Mouse (Mus musculus): Measurements from ENCODE around the gene Arhgap22. TPM values are rescaled to one million over a fixed set of nuclear protein-coding genes. Genes with fewer than 3 reads are reported as not detected.

The Arhgap22 gene
- polyA plus RNA-seq, 1 experiment from 2014 or later = 2.6 TPM

DNA sequence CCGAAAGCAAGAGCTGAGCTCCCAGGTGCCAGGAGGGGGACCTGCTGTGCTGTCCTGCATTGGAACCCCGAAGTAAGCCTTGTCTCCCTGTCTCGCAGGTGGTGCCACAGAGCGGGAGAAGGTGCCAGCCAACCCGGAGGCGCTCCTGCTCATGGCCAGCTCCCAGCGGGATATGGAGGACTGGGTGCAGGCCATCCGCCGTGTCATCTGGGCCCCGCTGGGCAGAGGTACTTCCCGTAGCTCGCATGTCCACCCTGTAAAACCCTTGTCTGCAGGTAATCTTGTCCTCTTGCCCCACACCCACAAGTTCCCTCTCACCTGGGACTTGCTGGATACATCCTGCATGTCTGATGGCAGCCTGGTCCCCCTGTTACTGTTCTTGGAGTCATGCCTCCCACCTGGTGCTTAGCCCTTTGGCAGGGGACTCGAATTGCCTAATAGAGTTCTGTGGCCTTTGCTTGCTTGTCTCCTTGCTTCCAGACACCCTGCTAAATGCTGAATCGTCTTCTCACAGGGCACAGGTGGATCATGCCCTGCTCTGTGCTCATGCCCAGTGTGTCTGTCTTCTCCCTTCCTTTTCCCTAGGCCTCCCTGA, 129.4 kb downstream of the Arhgap22 start:
- no peaks in the 10 kb centered on the region for H3K4me1 ChIP-seq (ENCODE audit: control insufficient read depth, insufficient read depth, low read length)
- H3K9me3 ChIP-seq (replicated peaks; ENCODE audit: control insufficient read depth, low read length) = no peaks in the 10 kb centered on the region
- DNase-seq (ENCODE audit: low spot score) (no peak), ATAC-seq (replicated peaks; ENCODE audit: insufficient number of reproducible peaks, low FRiP score, low TSS enrichment, low read depth) (no peak)
- no peak overlapping the region for H3K9ac ChIP-seq (replicated peaks; ENCODE audit: low read length)
- no peak overlapping the region for H3K27ac ChIP-seq (replicated peaks; ENCODE audit: low read depth, low read length)
- H3K4me2 ChIP-seq (ENCODE audit: low read depth, low read length) = no peak overlapping the region
- 84% methylated on average over 14 of the region's 14 CpGs for WGBS
- no peaks in the 10 kb centered on the region for H3K27me3 ChIP-seq (ENCODE audit: control insufficient read depth, insufficient read depth, low read length)
- H3K36me3 ChIP-seq (replicated peaks; ENCODE audit: control insufficient read depth, insufficient read depth, low read depth, low read length) = no peaks in the 10 kb centered on the region
- H3K4me3 ChIP-seq (ENCODE audit: low read depth, low read length) = no peak overlapping the region

DNA sequence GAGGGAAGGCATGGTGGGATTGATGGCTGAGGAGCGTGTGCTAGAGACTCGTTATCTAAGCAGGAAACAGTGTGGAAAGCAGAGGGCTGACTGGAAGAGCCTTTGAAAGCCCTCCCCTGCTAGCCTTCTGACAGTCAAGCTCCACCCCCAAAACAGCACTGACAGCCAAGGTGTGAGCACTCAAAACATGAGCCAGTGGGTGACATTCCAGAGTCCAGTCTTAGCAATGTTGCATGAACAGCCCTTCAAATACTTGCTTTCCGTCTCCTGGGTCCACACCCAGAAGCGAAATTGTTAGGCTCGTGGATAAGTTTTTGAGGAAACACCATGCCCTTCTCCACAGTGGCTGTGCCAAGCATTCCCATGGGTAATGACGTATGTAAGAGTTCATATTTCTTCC, 132.7 kb downstream of the Arhgap22 start:
- Histone ChIP-seq H3K9ac (replicated peaks; ENCODE audit: low read length) (no peak overlapping the region), H3K36me3 (replicated peaks; ENCODE audit: control insufficient read depth, insufficient read depth, low read depth, low read length) (no peaks in the 10 kb centered on the region), H3K4me3 (ENCODE audit: low read depth, low read length) (no peak overlapping the region), H3K9me3 (replicated peaks; ENCODE audit: control insufficient read depth, low read length) (no peaks in the 10 kb centered on the region), H3K27me3 (ENCODE audit: control insufficient read depth, insufficient read depth, low read length) (peaks cover 17% of the 10 kb centered on the region), H3K4me1 (ENCODE audit: control insufficient read depth, insufficient read depth, low read length) (peaks cover 4% of the 10 kb centered on the region), H3K4me2 (ENCODE audit: low read depth, low read length) (no peak overlapping the region), H3K27ac (replicated peaks; ENCODE audit: low read depth, low read length) (no peak overlapping the region)
- DNase-seq (ENCODE audit: low spot score) (no peak), ATAC-seq (replicated peaks; ENCODE audit: insufficient number of reproducible peaks, low FRiP score, low TSS enrichment, low read depth) (no peak)
- 76% methylated on average over 6 of the region's 6 CpGs for WGBS

DNA sequence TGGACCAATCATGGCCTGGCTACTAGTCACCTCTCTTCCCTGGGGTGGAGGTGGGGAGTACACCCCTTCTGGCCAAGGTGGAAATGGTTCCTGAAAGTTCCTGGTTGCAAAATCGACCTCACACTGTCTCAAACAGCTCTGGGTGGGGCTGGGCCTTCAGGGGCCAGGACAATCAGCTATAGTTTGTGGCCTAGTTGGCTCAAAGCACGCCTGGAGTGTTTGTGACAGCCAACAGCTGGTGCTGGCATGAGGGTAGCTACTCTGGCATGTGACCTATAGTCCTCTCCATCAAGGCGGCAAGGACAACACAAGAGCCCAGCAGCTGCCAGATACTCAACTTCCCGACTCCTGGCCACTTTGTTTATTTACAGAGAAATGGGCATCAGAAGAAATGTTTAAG, 133.9 kb downstream of the Arhgap22 start:
- Histone ChIP-seq H3K27me3 (ENCODE audit: control insufficient read depth, insufficient read depth, low read length) (peaks cover 27% of the 10 kb centered on the region), H3K4me2 (ENCODE audit: low read depth, low read length) (no peak overlapping the region), H3K27ac (replicated peaks; ENCODE audit: low read depth, low read length) (no peak overlapping the region), H3K36me3 (replicated peaks; ENCODE audit: control insufficient read depth, insufficient read depth, low read depth, low read length) (no peaks in the 10 kb centered on the region), H3K4me3 (ENCODE audit: low read depth, low read length) (no peak overlapping the region), H3K4me1 (ENCODE audit: control insufficient read depth, insufficient read depth, low read length) (peaks cover 4% of the 10 kb centered on the region), H3K9me3 (replicated peaks; ENCODE audit: control insufficient read depth, low read length) (no peaks in the 10 kb centered on the region), H3K9ac (replicated peaks; ENCODE audit: low read length) (no peak overlapping the region)
- DNase-seq (ENCODE audit: low spot score) = no peak
- WGBS = 63% methylated on average over 4 of the region's 4 CpGs
- ATAC-seq (replicated peaks; ENCODE audit: insufficient number of reproducible peaks, low FRiP score, low TSS enrichment, low read depth) = no peak

DNA sequence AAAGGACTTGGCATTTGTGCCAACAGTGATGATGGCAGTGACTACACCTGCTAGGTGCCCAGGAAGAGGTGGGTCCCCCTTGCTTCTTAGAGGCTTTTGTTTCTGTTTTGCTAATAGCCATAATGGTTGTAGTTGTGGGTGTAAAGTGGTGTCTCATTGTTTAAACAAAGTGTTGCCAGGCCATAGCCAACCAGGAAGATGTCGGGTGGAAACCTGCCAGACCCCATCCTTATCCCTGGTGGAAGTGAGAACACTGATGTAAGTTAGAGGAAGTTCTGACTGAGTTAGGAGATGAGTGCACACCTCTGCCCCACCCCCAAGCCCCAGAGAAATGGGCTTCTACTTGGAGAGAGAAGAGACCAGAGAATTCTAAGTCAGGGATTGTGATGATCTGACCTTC, 134.3 kb downstream of the Arhgap22 start:
- ATAC-seq (replicated peaks; ENCODE audit: insufficient number of reproducible peaks, low FRiP score, low TSS enrichment, low read depth) = no peak
- Histone ChIP-seq H3K4me2 (ENCODE audit: low read depth, low read length) (no peak overlapping the region), H3K4me1 (ENCODE audit: control insufficient read depth, insufficient read depth, low read length) (peaks cover 4% of the 10 kb centered on the region), H3K9ac (replicated peaks; ENCODE audit: low read length) (no peak overlapping the region), H3K27ac (replicated peaks; ENCODE audit: low read depth, low read length) (no peak overlapping the region), H3K27me3 (ENCODE audit: control insufficient read depth, insufficient read depth, low read length) (peaks cover 27% of the 10 kb centered on the region), H3K9me3 (replicated peaks; ENCODE audit: control insufficient read depth, low read length) (no peaks in the 10 kb centered on the region), H3K4me3 (ENCODE audit: low read depth, low read length) (no peak overlapping the region), H3K36me3 (replicated peaks; ENCODE audit: control insufficient read depth, insufficient read depth, low read depth, low read length) (no peaks in the 10 kb centered on the region)
- WGBS = 84% methylated on average over 1 of the region's 1 CpGs
- DNase-seq (ENCODE audit: low spot score) = no peak

DNA sequence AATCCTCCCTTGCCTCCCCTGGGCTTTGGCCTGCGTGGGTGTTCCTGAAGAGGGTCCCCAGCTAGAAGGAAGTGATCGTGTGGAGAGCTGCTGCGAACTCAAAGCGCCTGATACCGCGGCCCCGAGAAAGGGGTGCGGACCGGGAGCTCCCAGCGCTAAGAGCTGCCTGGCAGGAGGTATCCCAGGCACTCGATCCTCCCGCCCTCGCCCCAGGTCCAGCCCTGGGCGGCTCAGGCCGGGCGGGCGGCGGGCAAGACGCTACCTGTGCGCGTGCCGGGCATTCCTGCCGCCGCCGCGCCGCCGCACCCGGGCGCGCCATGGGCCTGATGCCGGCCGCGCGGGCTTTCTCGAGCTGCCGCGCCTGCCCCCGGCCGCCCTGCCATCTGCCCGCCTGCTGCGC, 137.2 kb downstream of the Arhgap22 start:
- Histone ChIP-seq H3K27ac (replicated peaks; ENCODE audit: low read depth, low read length) (no peak overlapping the region), H3K9me3 (replicated peaks; ENCODE audit: control insufficient read depth, low read length) (no peaks in the 10 kb centered on the region), H3K4me2 (ENCODE audit: low read depth, low read length) (peak overlapping the region; percentile 94), H3K9ac (replicated peaks; ENCODE audit: low read length) (peak overlapping the region; percentile 55), H3K36me3 (replicated peaks; ENCODE audit: control insufficient read depth, insufficient read depth, low read depth, low read length) (no peaks in the 10 kb centered on the region), H3K4me3 (ENCODE audit: low read depth, low read length) (peak overlapping the region; percentile 43), H3K27me3 (ENCODE audit: control insufficient read depth, insufficient read depth, low read length) (peaks cover 27% of the 10 kb centered on the region), H3K4me1 (ENCODE audit: control insufficient read depth, insufficient read depth, low read length) (peaks cover 4% of the 10 kb centered on the region)
- ATAC-seq (replicated peaks; ENCODE audit: insufficient number of reproducible peaks, low FRiP score, low TSS enrichment, low read depth) (no peak), DNase-seq (ENCODE audit: low spot score) (peak; percentile 50)
- WGBS = under 1% methylated on average over 39 of the region's 42 CpGs

DNA sequence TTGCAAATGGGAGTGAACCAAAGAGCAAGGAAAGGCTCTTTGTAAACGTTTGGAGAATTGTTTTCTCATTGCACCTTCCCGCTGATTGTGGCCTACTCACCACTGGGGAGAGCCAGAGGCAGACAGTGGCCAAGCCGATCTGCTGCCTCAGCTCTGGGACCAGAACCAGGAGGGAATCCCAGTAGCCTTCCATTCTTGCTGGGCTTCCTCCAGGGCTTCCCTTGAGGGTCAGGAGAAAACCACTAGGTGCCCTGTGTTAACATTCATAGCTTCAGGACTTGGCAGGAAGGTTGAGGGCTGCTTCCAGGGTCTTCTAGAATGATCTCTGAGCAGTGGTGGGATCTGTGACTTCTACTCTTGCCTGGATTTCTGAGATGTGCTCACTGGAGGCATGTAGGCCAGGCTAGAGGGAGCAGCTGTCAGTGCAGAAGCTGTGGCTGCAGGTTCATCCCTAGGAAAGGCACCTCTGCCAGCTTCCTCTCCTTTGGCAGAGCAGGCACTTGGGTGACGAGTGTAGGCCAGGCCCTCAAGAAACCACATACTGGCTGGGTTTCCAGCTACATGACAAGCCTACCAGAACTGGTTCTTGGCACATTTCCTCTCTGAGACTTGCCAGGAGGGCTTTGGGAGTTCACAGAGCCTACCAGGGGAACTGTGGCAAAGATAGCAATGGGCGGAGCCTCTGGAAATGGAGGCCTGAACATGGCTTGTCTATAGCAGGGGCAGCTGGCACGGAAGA, 138.3 kb downstream of the Arhgap22 start:
- H3K4me2 ChIP-seq (ENCODE audit: low read depth, low read length) = no peak overlapping the region
- no peak overlapping the region for H3K9ac ChIP-seq (replicated peaks; ENCODE audit: low read length)
- WGBS = 76% methylated on average over 6 of the region's 6 CpGs
- DNase-seq (ENCODE audit: low spot score) (no peak), ATAC-seq (replicated peaks; ENCODE audit: insufficient number of reproducible peaks, low FRiP score, low TSS enrichment, low read depth) (no peak)
- H3K9me3 ChIP-seq (replicated peaks; ENCODE audit: control insufficient read depth, low read length) = no peaks in the 10 kb centered on the region
- H3K4me1 ChIP-seq (ENCODE audit: control insufficient read depth, insufficient read depth, low read length) = peaks cover 4% of the 10 kb centered on the region
- no peak overlapping the region for H3K4me3 ChIP-seq (ENCODE audit: low read depth, low read length)
- no peaks in the 10 kb centered on the region for H3K36me3 ChIP-seq (replicated peaks; ENCODE audit: control insufficient read depth, insufficient read depth, low read depth, low read length)
- H3K27me3 ChIP-seq (ENCODE audit: control insufficient read depth, insufficient read depth, low read length) = peaks cover 27% of the 10 kb centered on the region
- no peak overlapping the region for H3K27ac ChIP-seq (replicated peaks; ENCODE audit: low read depth, low read length)

DNA sequence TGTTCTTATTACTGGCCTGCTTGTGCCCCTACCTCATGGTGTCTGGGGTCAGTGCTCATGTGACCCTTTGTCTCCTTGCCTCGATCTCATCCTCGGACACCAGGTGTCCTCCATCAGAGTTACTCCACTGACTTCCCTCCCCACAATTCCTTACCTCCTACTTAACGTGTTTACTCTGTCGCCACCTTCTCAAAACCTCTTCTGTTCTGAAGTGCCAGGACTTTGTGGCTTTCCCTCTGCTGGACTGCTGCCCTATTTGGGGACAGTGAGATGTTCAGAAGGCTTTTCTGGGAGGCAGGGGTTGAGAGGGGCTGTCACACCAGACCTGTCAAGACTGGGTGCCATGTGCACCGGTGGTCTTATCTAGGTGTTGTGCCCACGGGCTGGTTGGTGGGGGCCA, 139.1 kb downstream of the Arhgap22 start:
- Histone ChIP-seq H3K27ac (replicated peaks; ENCODE audit: low read depth, low read length) (no peak overlapping the region), H3K9me3 (replicated peaks; ENCODE audit: control insufficient read depth, low read length) (no peaks in the 10 kb centered on the region), H3K9ac (replicated peaks; ENCODE audit: low read length) (no peak overlapping the region), H3K4me1 (ENCODE audit: control insufficient read depth, insufficient read depth, low read length) (peaks cover 4% of the 10 kb centered on the region), H3K36me3 (replicated peaks; ENCODE audit: control insufficient read depth, insufficient read depth, low read depth, low read length) (no peaks in the 10 kb centered on the region), H3K4me3 (ENCODE audit: low read depth, low read length) (no peak overlapping the region), H3K4me2 (ENCODE audit: low read depth, low read length) (no peak overlapping the region), H3K27me3 (ENCODE audit: control insufficient read depth, insufficient read depth, low read length) (peaks cover 27% of the 10 kb centered on the region)
- ATAC-seq (replicated peaks; ENCODE audit: insufficient number of reproducible peaks, low FRiP score, low TSS enrichment, low read depth) (no peak), DNase-seq (ENCODE audit: low spot score) (no peak)
- 78% methylated on average over 6 of the region's 6 CpGs for WGBS

DNA sequence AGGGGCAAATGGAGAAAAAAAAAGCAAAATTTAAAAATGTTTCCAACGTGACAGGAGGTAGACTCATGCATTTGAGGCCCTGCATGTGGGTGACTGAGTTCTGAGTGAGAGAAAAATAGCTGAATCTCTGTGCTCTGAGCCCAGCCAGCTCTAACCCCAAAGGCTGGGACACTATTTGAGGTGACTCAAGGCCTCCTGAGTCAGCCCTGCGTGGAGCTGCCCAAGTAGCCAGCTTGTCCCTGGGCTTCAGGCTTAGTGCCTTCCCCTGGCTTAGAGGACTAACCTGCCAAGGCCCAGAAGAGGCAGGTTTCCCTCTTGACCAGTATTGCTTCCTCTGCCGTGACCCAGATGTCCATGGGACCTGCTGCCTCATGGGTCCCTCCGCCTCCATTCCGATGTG, 141.4 kb downstream of the Arhgap22 start:
- no peak for DNase-seq (ENCODE audit: low spot score)
- Histone ChIP-seq H3K4me2 (ENCODE audit: low read depth, low read length) (no peak overlapping the region), H3K4me3 (ENCODE audit: low read depth, low read length) (no peak overlapping the region), H3K9me3 (replicated peaks; ENCODE audit: control insufficient read depth, low read length) (no peaks in the 10 kb centered on the region), H3K9ac (replicated peaks; ENCODE audit: low read length) (no peak overlapping the region), H3K27ac (replicated peaks; ENCODE audit: low read depth, low read length) (no peak overlapping the region), H3K36me3 (replicated peaks; ENCODE audit: control insufficient read depth, insufficient read depth, low read depth, low read length) (no peaks in the 10 kb centered on the region), H3K4me1 (ENCODE audit: control insufficient read depth, insufficient read depth, low read length) (peaks cover 4% of the 10 kb centered on the region), H3K27me3 (ENCODE audit: control insufficient read depth, insufficient read depth, low read length) (peaks cover 22% of the 10 kb centered on the region)
- ATAC-seq (replicated peaks; ENCODE audit: insufficient number of reproducible peaks, low FRiP score, low TSS enrichment, low read depth) = no peak
- 86% methylated on average over 5 of the region's 5 CpGs for WGBS

Data from embryonic facial prominence, embryonic 11.5 days (tissue).